Mouse (Mus musculus) myocyte (in vitro differentiated cells): ENCODE measurements around the gene Ndufa4l2. TPM values are rescaled to one million over a fixed set of nuclear protein-coding genes. Genes with fewer than 3 reads are reported as not detected.

Source experiments
- H3K27me3 ChIP-seq: one replicate; pipeline ENCODE4 v1.6.1; 2011; ENCODE audit not compliant: control insufficient read depth, insufficient read depth, insufficient read length
- H3K36me3 ChIP-seq: one replicate; pipeline ENCODE4 v1.6.1; 2011; ENCODE audit not compliant: control insufficient read depth, insufficient read depth
- H3K4me2 ChIP-seq: one replicate; pipeline ENCODE4 v1.6.1; 2011; ENCODE audit warnings: low read depth, control low read depth
- H3K4me3 ChIP-seq: one replicate; pipeline ENCODE4 v1.5.1; 2011; ENCODE audit warnings: mild to moderate bottlenecking, control low read depth, moderate library complexity
- H3K79me2 ChIP-seq: one replicate; pipeline ENCODE4 v1.6.1; 2011; ENCODE audit not compliant: control insufficient read depth, insufficient read depth
- H3ac ChIP-seq: one replicate; pipeline ENCODE4 v1.6.1; 2011; ENCODE audit not compliant: control insufficient read depth, insufficient read length
- CEBPB ChIP-seq: IDR thresholded peaks from 2 replicates; pipeline ENCODE4 v1.6.1; 2011; ENCODE audit warnings: mild to moderate bottlenecking, moderate library complexity; ENCODE audit not compliant: poor library complexity, insufficient read depth, severe bottlenecking
- E2F4 ChIP-seq: IDR thresholded peaks from one replicate; pipeline ENCODE4 v1.6.1; 2011; ENCODE audit warnings: mild to moderate bottlenecking, control low read depth, moderate library complexity; ENCODE audit not compliant: insufficient read depth
- MAX ChIP-seq: IDR thresholded peaks from one replicate; pipeline ENCODE4 v1.6.1; 2011; ENCODE audit warnings: low read depth, mild to moderate bottlenecking, control low read depth
- MYOD1 ChIP-seq, 3 experiments: IDR thresholded peaks; one replicate each; pipeline ENCODE4 v1.6.1; 2011; ENCODE audit warnings: control low read depth in 2 of 3, low read depth in 2 of 3, mild to moderate bottlenecking in 2 of 3, moderate library complexity in 1 of 3; ENCODE audit not compliant: insufficient read length in 2 of 3, control insufficient read depth in 1 of 3
- MYOG ChIP-seq, 3 experiments: IDR thresholded peaks; one replicate each; pipeline ENCODE4 v1.6.1; 2011; ENCODE audit warnings: control low read depth in 2 of 3, low read depth in 2 of 3, mild to moderate bottlenecking in 2 of 3; ENCODE audit not compliant: insufficient read length in 2 of 3, control insufficient read depth in 1 of 3, insufficient read depth in 1 of 3
- POLR2A ChIP-seq: IDR thresholded peaks from one replicate; pipeline ENCODE4 v1.6.1; 2011; ENCODE audit warnings: low read depth, mild to moderate bottlenecking, control low read depth, moderate library complexity; ENCODE audit not compliant: insufficient read length
- POLR2AphosphoS2 ChIP-seq: IDR thresholded peaks from one replicate; pipeline ENCODE4 v1.6.1; 2011; ENCODE audit warnings: low read depth, control low read depth; ENCODE audit not compliant: insufficient read length
- REST ChIP-seq: IDR thresholded peaks from one replicate; pipeline ENCODE4 v1.6.1; 2011; ENCODE audit warnings: mild to moderate bottlenecking, control low read depth, moderate library complexity; ENCODE audit not compliant: insufficient read depth, insufficient read length
- SRF ChIP-seq: IDR thresholded peaks from one replicate; pipeline ENCODE4 v1.6.1; 2011; ENCODE audit warnings: low read depth; ENCODE audit not compliant: control insufficient read depth, insufficient read length
- TCF12 ChIP-seq: IDR thresholded peaks from one replicate; pipeline ENCODE4 v1.6.1; 2011; ENCODE audit warnings: mild to moderate bottlenecking, control low read depth; ENCODE audit not compliant: poor library complexity, insufficient read depth, severe bottlenecking
- TCF3 ChIP-seq: IDR thresholded peaks from one replicate; pipeline ENCODE4 v1.6.1; 2011; ENCODE audit warnings: low read depth, control low read depth; ENCODE audit not compliant: insufficient read length
- USF1 ChIP-seq: IDR thresholded peaks from one replicate; pipeline ENCODE4 v1.6.1; 2011; ENCODE audit warnings: low read depth, mild to moderate bottlenecking, control low read depth, moderate library complexity
- polyA plus RNA-seq: library from polyadenylated mRNA; unstranded; fragments of >200 nt; fragmentation: generic; extraction: Trizol; gene quantifications from one replicate; pipeline ENCODE4 v1.2.1, GENCODE M21; 2012; ENCODE audit warnings: missing spikeins

Gene Ndufa4l2
- polyA plus RNA-seq, 1 experiment = 2.9 TPM

GRCm38 (mm10) chr10:127488856-127489255 is 25.9 kb upstream of the Ndufa4l2 start:
- no peaks in the 10 kb centered on the region for H3K79me2 ChIP-seq
- no peak overlapping the region for H3K4me2 ChIP-seq
- no peaks in the 10 kb centered on the region for H3K27me3 ChIP-seq
- H3ac ChIP-seq = no peak overlapping the region
- peaks cover 40% of the 10 kb centered on the region for H3K36me3 ChIP-seq
- no peak overlapping the region for H3K4me3 ChIP-seq
- TF ChIP-seq MAX (no peak), TCF12 (no peak), E2F4 (no peak), MYOD1 (IDR thresholded peaks at IDR 0.05; ENCODE audit: control insufficient read depth in 1 of 3, insufficient read length in 2 of 3, low read depth in 2 of 3) (no peak), MYOG (IDR thresholded peaks at IDR 0.05; ENCODE audit: control insufficient read depth in 1 of 3, insufficient read depth in 1 of 3, insufficient read length in 2 of 3, low read depth in 2 of 3) (no peak), POLR2A (no peak), USF1 (no peak), CEBPB (no peak), TCF3 (no peak), REST (no peak), POLR2AphosphoS2 (no peak), SRF (no peak)

- Histone ChIP-seq H3K79me2 (no peaks in the 10 kb centered on the region), H3K36me3 (peaks cover 41% of the 10 kb centered on the region), H3ac (no peak overlapping the region), H3K27me3 (no peaks in the 10 kb centered on the region), H3K4me3 (no peak overlapping the region), H3K4me2 (no peak overlapping the region)
- TF ChIP-seq SRF (no peak), POLR2AphosphoS2 (no peak), TCF3 (no peak), MYOG (IDR thresholded peaks at IDR 0.05; ENCODE audit: control insufficient read depth in 1 of 3, insufficient read depth in 1 of 3, insufficient read length in 2 of 3, low read depth in 2 of 3) (no peak), E2F4 (no peak)
Measured at GRCm38 (mm10) chr10:127490160-127491127, 24.3 kb upstream of the Ndufa4l2 start.

- Histone ChIP-seq H3K36me3 (peaks cover 41% of the 10 kb centered on the region), H3K79me2 (no peaks in the 10 kb centered on the region), H3K27me3 (no peaks in the 10 kb centered on the region), H3K4me3 (no peak overlapping the region), H3K4me2 (no peak overlapping the region), H3ac (no peak overlapping the region)
- TF ChIP-seq TCF12 (no peak), USF1 (no peak), E2F4 (no peak), MAX (no peak), MYOD1 (IDR thresholded peaks at IDR 0.05; ENCODE audit: control insufficient read depth in 1 of 3, insufficient read length in 2 of 3, low read depth in 2 of 3) (no peak), CEBPB (no peak), MYOG (IDR thresholded peaks at IDR 0.05; ENCODE audit: control insufficient read depth in 1 of 3, insufficient read depth in 1 of 3, insufficient read length in 2 of 3, low read depth in 2 of 3) (no peak), POLR2AphosphoS2 (no peak), POLR2A (no peak), TCF3 (no peak), SRF (no peak), REST (no peak)
Measured at GRCm38 (mm10) chr10:127491128-127491512, 23.6 kb upstream of the Ndufa4l2 start.

- TF ChIP-seq SRF (no peak), CEBPB (no peak), MAX (no peak), MYOG (IDR thresholded peaks at IDR 0.05; ENCODE audit: control insufficient read depth in 1 of 3, insufficient read depth in 1 of 3, insufficient read length in 2 of 3, low read depth in 2 of 3) (no peak), E2F4 (no peak), USF1 (no peak), TCF3 (no peak), POLR2AphosphoS2 (no peak), POLR2A (no peak), MYOD1 (IDR thresholded peaks at IDR 0.05; ENCODE audit: control insufficient read depth in 1 of 3, insufficient read length in 2 of 3, low read depth in 2 of 3) (no peak), REST (no peak), TCF12 (no peak)
- Histone ChIP-seq H3K4me2 (no peak overlapping the region), H3K27me3 (no peaks in the 10 kb centered on the region), H3K36me3 (peaks cover 40% of the 10 kb centered on the region), H3K4me3 (no peak overlapping the region), H3K79me2 (no peaks in the 10 kb centered on the region), H3ac (no peak overlapping the region)
Measured at GRCm38 (mm10) chr10:127492118-127492517, 22.6 kb upstream of the Ndufa4l2 start.
